Mouse (Mus musculus): Measurements from ENCODE around the gene Capn6. TPM values are rescaled to one million over a fixed set of nuclear protein-coding genes. Genes with fewer than 3 reads are reported as not detected.

Capn6 gene
- polyA plus RNA-seq, 1 experiment from 2014 or later = 30.1 TPM

Small RNA genes lying within 50 kb of the gene (microRNA-seq; reads per million reads assigned to microRNA genes)
- gene Gm47298 = 0.68 reads per million

Other genes starting within 250 kb of the Capn6 start
- 1.8 and 2.1 TPM in 2 replicates for gene Dcx, start 105.9 kb upstream of the Capn6 start, polyA plus RNA-seq (2015; fragmentation: Nextera tagmentation; extraction: Ambion mirVana)